Mouse (Mus musculus) adrenal gland, postnatal 14 days (tissue): Measurements from ENCODE around the gene Msx1. TPM values are rescaled to one million over a fixed set of nuclear protein-coding genes. Genes with fewer than 3 reads are reported as not detected.

Source experiments
- DNase-seq: peaks from one replicate; pipeline ENCODE4 v3.0.0; 2021; ENCODE audit warnings: mixed read lengths
- total RNA-seq: library from RNA; stranded (reverse); gene quantifications from 2 replicates; pipeline ENCODE4 v1.2.3, GENCODE M21; 2021

The Msx1 gene
- total RNA-seq, 1 experiment from 2014 or later, result 1.9 TPM

DNA sequence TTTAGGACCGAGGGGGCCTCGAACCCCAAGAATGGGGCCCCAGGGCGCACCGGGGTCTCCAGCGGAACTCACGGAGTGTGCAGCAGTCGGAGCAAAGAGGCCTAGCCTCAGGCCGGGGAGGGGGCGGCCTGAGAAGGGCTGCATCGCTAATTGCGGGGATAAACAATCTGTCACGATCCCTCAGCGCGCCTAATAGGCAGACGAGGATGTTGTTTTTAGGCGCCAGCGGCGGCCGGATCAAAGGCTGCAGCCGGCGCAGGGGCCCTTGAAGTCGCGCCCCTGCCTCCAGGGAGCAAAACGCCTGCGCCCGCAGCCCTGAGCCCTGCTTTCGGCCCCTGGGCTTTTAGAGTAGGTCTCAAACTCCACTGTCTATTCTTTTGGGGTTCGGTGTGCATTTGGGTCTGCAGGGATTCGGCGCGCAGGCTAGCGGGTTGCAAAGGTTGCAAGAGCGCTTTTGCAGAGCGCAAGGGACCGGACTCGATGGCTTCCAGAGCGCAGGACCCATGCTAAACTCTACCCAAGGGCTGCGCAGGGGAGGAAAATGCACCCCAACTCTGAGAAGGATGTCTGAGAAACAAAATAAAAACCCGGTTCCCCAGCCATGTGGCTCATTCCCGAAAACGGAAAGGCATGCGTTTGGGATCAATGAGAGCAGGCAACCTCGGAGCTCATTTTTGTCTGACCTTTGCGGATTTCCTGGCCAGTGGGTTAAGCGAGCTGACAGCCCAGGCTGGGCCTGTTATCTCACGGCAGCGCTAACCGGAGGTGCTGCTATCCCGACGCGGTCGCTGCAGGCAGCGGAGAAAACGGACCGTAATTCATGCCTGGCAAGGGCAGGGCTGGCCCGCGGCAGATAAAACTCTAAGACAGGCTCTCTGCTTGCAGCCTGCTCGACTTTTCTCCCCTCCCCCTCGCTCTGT lies 2.6 kb upstream of the Msx1 start:
- DNase-seq, result no peak

GRCm38 (mm10) chr5:37825611-37826445 lies 1.4 kb upstream of the Msx1 start:
- DNase-seq, result no peak

DNA sequence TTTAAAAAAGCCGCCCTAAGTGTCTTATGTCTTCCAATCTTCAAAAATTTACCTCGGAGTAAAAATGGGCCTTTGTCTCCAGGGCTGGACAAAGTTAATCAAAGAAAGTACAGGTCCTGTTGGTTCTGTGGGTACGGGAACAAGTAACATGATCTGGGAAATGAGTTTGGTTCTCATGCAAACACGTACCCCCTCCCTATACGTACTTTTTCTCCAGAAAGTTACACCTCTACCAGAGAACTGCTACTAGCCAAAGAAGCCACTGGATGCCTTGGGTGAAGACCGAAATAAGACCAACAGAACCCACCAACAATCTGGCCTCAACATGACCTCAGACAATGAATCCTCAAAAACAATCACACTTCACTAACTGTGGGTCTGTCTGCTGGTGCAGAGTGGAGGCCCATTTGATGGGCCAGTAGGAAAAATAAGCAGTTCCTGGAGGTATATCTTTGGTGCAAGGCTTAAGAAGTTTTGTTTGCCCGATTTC lies 773 bp upstream of the Msx1 start:
- DNase-seq, result no peak

DNA sequence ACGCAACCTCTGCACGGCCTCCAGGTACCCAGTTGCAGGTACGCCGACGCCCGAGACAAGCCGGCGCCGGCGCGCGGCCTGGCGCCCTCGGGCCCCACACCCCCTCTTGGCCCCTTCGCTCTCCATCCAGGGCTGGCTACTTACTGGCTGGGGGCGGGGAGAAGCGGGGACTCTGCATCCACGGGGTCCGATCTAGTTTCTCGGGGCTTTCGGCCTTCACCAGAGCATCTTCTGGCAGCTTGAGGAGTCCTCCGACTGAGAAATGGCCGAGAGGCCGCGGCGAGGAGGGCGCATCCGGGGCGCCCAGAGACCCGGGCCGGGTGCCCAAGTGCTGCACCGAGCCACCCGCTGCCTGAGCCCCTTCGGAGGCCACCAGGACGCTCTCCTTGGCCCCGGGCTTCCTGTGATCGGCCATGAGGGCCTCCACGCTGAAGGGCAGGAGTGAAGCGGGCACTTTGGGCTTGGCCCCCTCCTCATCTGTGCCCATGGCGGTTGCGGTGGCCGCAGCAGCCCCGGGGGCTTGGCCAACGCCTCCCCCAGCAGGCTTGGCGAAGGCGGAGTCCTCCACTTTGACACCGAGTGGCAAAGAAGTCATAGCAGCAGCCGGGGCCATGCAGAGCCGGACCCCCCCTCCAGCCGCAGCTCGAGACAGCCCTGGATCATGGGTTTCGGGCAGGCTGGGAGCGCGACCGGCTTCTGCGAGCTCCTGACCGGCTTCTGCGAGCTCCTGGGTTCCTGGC lies 492 bp downstream of the Msx1 start:
- peak; percentile 24 for DNase-seq

- no peak for DNase-seq
Measured at GRCm38 (mm10) chr5:37822791-37823720, 1.3 kb downstream of the Msx1 start.

GRCm38 (mm10) chr5:37822116-37822707 lies 2.2 kb downstream of the Msx1 start:
- no peak for DNase-seq

- DNase-seq, result no peak
Measured at GRCm38 (mm10) chr5:37821111-37821601, 3.2 kb downstream of the Msx1 start.

- DNase-seq, result no peak
Measured at GRCm38 (mm10) chr5:37820689-37821088, 3.7 kb downstream of the Msx1 start.

- DNase-seq, result no peak
Measured at GRCm38 (mm10) chr5:37819971-37820370, 4.4 kb downstream of the Msx1 start.

DNA sequence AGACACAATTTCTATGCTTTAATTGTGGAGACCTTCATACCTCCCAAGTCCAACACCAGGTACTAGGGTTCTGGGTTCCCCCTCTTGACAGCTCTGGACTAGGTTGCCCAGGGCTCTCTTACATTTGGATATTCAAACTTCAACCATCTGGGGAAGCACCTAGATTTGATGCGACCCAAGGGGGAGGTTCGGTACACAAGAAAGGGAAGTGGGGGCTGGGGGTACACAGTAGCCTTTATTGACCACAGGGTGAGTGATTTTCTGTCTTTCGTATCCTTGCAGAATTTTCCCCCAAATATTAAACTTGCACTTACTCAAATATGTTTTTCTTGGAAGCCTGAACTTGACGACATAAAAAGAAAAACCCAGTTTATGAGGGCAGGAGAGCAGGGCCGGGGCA lies 4.8 kb downstream of the Msx1 start:
- no peak for DNase-seq

GRCm38 (mm10) chr5:37818533-37819215 lies 5.7 kb downstream of the Msx1 start:
- DNase-seq, result no peak

DNA sequence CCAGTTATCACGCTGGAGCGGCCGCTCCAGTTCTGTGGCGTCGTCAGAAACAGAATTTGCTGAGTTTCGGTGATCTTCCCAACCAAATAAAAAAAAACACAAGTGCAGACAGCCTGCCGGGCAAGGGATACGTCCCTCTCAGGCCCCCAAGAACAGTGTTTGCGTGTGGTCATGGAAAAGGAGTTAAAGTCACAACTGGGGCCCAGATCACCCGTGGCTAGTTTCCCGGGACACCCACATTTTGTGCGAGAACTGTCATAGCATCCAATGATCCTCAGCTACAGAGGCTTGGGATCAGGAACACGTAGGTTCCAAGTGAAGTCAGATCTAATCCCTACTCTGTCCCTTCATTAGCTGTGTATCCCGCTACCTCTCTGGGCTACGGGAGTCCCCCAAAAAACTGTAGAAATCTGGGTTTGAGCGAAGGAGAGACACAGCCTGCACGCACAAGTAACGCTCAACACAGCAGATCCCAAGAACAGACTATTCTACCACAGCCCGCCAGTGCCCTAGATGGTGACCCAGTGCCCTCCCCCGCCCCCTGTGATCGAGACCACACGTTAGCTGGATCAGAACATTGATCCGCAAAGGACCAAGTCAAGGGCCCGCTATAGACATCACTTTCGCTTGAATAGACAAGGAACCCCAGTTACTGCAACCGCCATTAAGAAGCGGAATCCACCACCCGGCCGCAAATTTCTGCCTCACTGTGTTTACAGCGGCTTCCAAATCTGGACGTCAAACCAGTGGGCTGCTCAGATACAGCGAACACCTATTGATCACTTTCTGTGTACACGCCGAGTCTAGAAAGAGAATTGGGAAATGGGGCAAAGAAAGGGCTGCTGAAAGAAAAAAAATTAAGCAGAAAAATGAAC lies 6.5 kb downstream of the Msx1 start:
- DNase-seq, result no peak

- DNase-seq, result peak; percentile 77
Measured at GRCm38 (mm10) chr5:37816907-37817657, 7.3 kb downstream of the Msx1 start.

DNA sequence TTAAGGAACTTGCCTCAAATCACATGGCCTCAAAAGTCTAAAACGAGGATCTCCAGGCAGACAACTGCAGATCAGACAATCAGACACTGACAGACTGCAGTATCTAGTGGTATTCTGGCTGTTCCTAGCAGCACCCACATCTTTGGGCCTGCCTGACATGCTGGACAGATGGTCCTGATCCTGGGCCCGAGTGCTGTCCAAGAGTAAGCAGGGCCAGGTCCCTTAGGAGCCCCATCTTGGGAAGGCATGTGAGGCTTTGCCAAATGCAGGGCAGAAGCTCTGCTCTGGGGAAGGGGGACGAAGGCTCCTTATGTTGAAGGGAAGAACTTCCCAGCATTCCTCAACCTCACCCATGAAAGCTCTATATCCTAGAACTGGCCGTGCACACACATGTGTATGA lies 8.5 kb downstream of the Msx1 start:
- DNase-seq, result no peak

DNA sequence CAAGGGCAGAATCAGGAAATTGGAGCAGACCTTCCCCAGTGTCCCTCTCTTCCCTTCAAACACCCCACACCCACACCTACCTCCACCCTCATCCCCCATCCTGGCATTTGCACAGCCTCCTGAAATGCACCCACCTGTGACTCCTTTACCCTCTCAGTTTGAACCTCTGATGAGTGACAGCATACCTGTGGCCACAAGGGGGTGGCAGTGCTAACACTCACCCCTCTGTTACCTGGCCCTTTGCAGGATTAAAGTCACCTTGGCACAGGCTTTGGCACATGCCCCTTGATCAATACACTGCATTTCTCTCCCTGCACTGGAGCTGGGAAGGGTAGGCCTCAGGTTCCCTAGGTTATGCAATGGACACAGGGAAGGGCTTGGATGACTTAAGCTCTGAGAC lies 10.2 kb downstream of the Msx1 start:
- no peak for DNase-seq

DNA sequence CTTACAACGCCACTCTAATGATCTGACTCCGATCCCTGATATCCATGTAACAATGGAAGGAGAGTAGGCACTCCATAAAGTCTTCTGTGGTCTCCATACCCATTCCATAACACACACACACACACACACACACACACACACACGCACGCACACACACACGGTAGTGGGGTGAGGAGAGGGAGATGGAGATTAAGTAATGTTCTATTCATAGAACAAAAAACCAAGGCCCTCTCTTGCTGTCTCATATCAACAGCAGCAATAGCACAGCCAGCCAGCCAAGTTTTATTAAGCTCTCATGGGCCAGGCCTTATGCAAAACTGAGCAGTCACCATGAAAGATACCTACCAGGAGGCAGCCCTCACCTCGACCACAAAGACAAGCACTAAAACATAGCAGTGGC lies 19.1 kb downstream of the Msx1 start:
- DNase-seq, result no peak

GRCm38 (mm10) chr5:37804512-37805118 lies 19.8 kb downstream of the Msx1 start:
- no peak for DNase-seq

DNA sequence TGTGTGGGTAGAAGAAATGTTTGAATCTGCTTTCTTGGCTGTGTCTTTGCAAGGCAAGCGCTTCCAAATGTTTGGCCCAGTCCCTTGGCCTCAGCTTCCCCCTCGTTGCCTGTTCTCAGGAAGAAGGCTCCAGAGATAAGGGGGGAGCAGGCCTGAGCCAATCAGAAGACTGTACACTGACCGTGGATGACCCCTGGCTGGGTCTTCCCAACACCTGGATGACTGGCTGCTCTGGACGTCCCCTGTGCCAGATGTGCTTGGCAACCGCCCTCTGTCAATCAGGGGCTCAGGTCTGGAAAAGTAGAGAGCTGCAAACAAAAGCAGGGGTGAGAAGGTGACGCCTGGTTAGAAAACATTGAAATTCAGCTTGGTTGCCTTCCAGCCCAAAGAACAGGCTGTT lies 27.1 kb downstream of the Msx1 start:
- DNase-seq, result no peak
